Mouse (Mus musculus) liver, adult (tissue): ENCODE data around the gene Mgmt.

Source experiments
- GATA4 ChIP-seq: IDR thresholded peaks from 2 replicates; pipeline ENCODE4 v1.6.1; 2014; ENCODE audit warnings: mild to moderate bottlenecking, low read length; ENCODE audit not compliant: insufficient replicate concordance

Gene Mgmt

GRCm38 (mm10) chr7:136934784-136935183 is 40.4 kb downstream of the Mgmt start:
- TF ChIP-seq GATA4, result no peak

- TF ChIP-seq GATA4, result no peak
Measured at GRCm38 (mm10) chr7:136938371-136938770, 44.0 kb downstream of the Mgmt start.

GRCm38 (mm10) chr7:136942414-136942813 is 48.0 kb downstream of the Mgmt start:
- TF ChIP-seq GATA4, result no peak

- TF ChIP-seq GATA4, result no peak
Measured at GRCm38 (mm10) chr7:136943886-136944285, 49.5 kb downstream of the Mgmt start.

- TF ChIP-seq GATA4, result no peak
Measured at GRCm38 (mm10) chr7:136945697-136946096, 51.3 kb downstream of the Mgmt start.

- no peak for TF ChIP-seq GATA4
Measured at GRCm38 (mm10) chr7:136946131-136946530, 51.7 kb downstream of the Mgmt start.

GRCm38 (mm10) chr7:136948275-136948810 is 53.9 kb downstream of the Mgmt start:
- TF ChIP-seq GATA4, result no peak

GRCm38 (mm10) chr7:136952608-136953007 is 58.2 kb downstream of the Mgmt start:
- TF ChIP-seq GATA4, result no peak

GRCm38 (mm10) chr7:136953251-136953650 is 58.8 kb downstream of the Mgmt start:
- TF ChIP-seq GATA4, result no peak

GRCm38 (mm10) chr7:136972361-136972760 is 77.9 kb downstream of the Mgmt start:
- TF ChIP-seq GATA4, result no peak

GRCm38 (mm10) chr7:136975001-136975400 is 80.6 kb downstream of the Mgmt start:
- no peak for TF ChIP-seq GATA4

GRCm38 (mm10) chr7:136997456-136997855 is 103.0 kb downstream of the Mgmt start:
- no peak for TF ChIP-seq GATA4

GRCm38 (mm10) chr7:137000703-137001102 is 106.3 kb downstream of the Mgmt start:
- TF ChIP-seq GATA4, result no peak

GRCm38 (mm10) chr7:137001215-137001614 is 106.8 kb downstream of the Mgmt start:
- no peak for TF ChIP-seq GATA4

GRCm38 (mm10) chr7:137001783-137002182 is 107.4 kb downstream of the Mgmt start:
- no peak for TF ChIP-seq GATA4

GRCm38 (mm10) chr7:137002431-137002830 is 108.0 kb downstream of the Mgmt start:
- no peak for TF ChIP-seq GATA4

GRCm38 (mm10) chr7:137005293-137005692 is 110.9 kb downstream of the Mgmt start:
- TF ChIP-seq GATA4, result no peak
